Mouse (Mus musculus) CH12.LX (cell line): Measurements from ENCODE around the gene Msmp. TPM values are rescaled to one million over a fixed set of nuclear protein-coding genes. Genes with fewer than 3 reads are reported as not detected.

Experiments used
- DNase-seq: peaks from one replicate; pipeline ENCODE4 v3.0.0-alpha.2; 2013; ENCODE audit errors: extremely low read depth
- H3K27ac ChIP-seq: 2 replicates; pipeline ENCODE4 v1.5.1; 2012; ENCODE audit warnings: low read depth, mild to moderate bottlenecking, control low read depth, moderate library complexity; ENCODE audit not compliant: insufficient read depth
- H3K27me3 ChIP-seq: replicated peaks from 2 replicates; pipeline ENCODE3; 2012; ENCODE audit warnings: inconsistent platforms
- H3K36me3 ChIP-seq, 2 experiments: replicated peaks in 1 of 2; 2 replicates each; pipeline versions ENCODE3 to v1.6.1; 2012; ENCODE audit warnings: inconsistent platforms in 1 of 2, low read length in 1 of 2, mild to moderate bottlenecking in 1 of 2, mixed read lengths in 1 of 2, moderate library complexity in 1 of 2; ENCODE audit not compliant: control insufficient read depth in 1 of 2, insufficient read depth in 1 of 2
- H3K4me1 ChIP-seq, 2 experiments: 2 replicates each; pipeline ENCODE4 v1.6.1; 2012; ENCODE audit warnings: inconsistent platforms in 1 of 2, moderate library complexity in 1 of 2; ENCODE audit not compliant: insufficient read depth in 2 of 2, control insufficient read depth in 1 of 2
- H3K4me2 ChIP-seq: 2 replicates; pipeline ENCODE4 v1.6.1; 2012; ENCODE audit warnings: low read depth, mild to moderate bottlenecking, control low read depth; ENCODE audit not compliant: poor library complexity, insufficient read depth, severe bottlenecking
- H3K4me3 ChIP-seq, 3 experiments: fragments of 150-350 bp in 1 of 3; sonication (generic) in 1 of 3; replicated peaks in 1 of 3; 2 replicates each; pipeline versions ENCODE3 to v1.5.1; 2011 to 2012; ENCODE audit warnings: low read depth in 2 of 3, low read length in 2 of 3, mild to moderate bottlenecking in 2 of 3, moderate library complexity in 2 of 3, control low read depth in 1 of 3, improper control_type of control experiment in 1 of 3, inconsistent platforms in 1 of 3, mixed read lengths in 1 of 3; ENCODE audit not compliant: poor library complexity in 1 of 3
- H3K79me2 ChIP-seq: replicated peaks from 2 replicates; pipeline ENCODE4 v1.6.1; 2012; ENCODE audit warnings: mild to moderate bottlenecking, moderate library complexity; ENCODE audit not compliant: control insufficient read depth, poor library complexity, insufficient read depth, severe bottlenecking; ENCODE audit errors: extremely low read depth
- H3K9ac ChIP-seq: 2 replicates; pipeline ENCODE4 v1.6.1; 2012; ENCODE audit warnings: low read depth, mild to moderate bottlenecking, control low read depth, moderate library complexity; ENCODE audit not compliant: insufficient read depth
- H3K9me3 ChIP-seq: replicated peaks from 2 replicates; pipeline ENCODE3; 2012; ENCODE audit warnings: low read length, inconsistent platforms, mixed read lengths
- BHLHE40 ChIP-seq: IDR thresholded peaks from 2 replicates; pipeline ENCODE4 v1.6.1; 2011; ENCODE audit warnings: mild to moderate bottlenecking, low read depth, low read length, improper control_type of control experiment
- CTCF ChIP-seq, 2 experiments: IDR thresholded peaks in 1 of 2; conservative IDR thresholded peaks in 1 of 2; 2 replicates each; pipeline ENCODE4 v1.5.1; 2011 to 2012; ENCODE audit warnings: low read depth in 2 of 2, low read length in 2 of 2, improper control_type of control experiment in 1 of 2, inconsistent platforms in 1 of 2, mild to moderate bottlenecking in 1 of 2, moderate library complexity in 1 of 2
- E2F4 ChIP-seq: IDR thresholded peaks from 2 replicates; pipeline ENCODE4 v1.6.1; 2011; ENCODE audit warnings: low read depth, low read length, improper control_type of control experiment; ENCODE audit not compliant: insufficient replicate concordance
- ELF1 ChIP-seq: IDR thresholded peaks from 2 replicates; pipeline ENCODE4 v1.6.1; 2014; ENCODE audit warnings: low read depth, mild to moderate bottlenecking, inconsistent platforms, low read length, improper control_type of control experiment
- ETS1 ChIP-seq: conservative IDR thresholded peaks from 2 replicates; pipeline ENCODE4 v1.6.1; 2012; ENCODE audit warnings: low read depth, mild to moderate bottlenecking, inconsistent platforms, low read length, improper control_type of control experiment, moderate library complexity
- GABPA ChIP-seq: IDR thresholded peaks from 2 replicates; pipeline ENCODE4 v1.6.1; 2012; ENCODE audit warnings: low read depth, low read length, improper control_type of control experiment, inconsistent platforms; ENCODE audit not compliant: insufficient replicate concordance
- IRF4 ChIP-seq: IDR thresholded peaks from 2 replicates; pipeline ENCODE4 v1.6.1; 2014; ENCODE audit warnings: low read depth, mild to moderate bottlenecking, inconsistent platforms, low read length, improper control_type of control experiment
- KAT2A ChIP-seq: IDR thresholded peaks from 2 replicates; pipeline ENCODE4 v1.6.1; 2012; ENCODE audit warnings: low read length, improper control_type of control experiment, inconsistent platforms; ENCODE audit not compliant: insufficient replicate concordance
- MAFK ChIP-seq: IDR thresholded peaks from 2 replicates; pipeline ENCODE4 v1.6.1; 2011; ENCODE audit warnings: low read length, improper control_type of control experiment; ENCODE audit not compliant: insufficient replicate concordance
- MEF2A ChIP-seq: IDR thresholded peaks from 2 replicates; pipeline ENCODE4 v1.6.1; 2014; ENCODE audit warnings: low read depth, mild to moderate bottlenecking, inconsistent platforms, low read length, improper control_type of control experiment, borderline replicate concordance
- MXI1 ChIP-seq: IDR thresholded peaks from 2 replicates; pipeline ENCODE4 v1.6.1; 2011; ENCODE audit warnings: mild to moderate bottlenecking, low read depth, low read length, improper control_type of control experiment
- NRF1 ChIP-seq: IDR thresholded peaks from 2 replicates; pipeline ENCODE4 v1.6.1; 2014; ENCODE audit warnings: low read depth, mild to moderate bottlenecking, inconsistent platforms, low read length, improper control_type of control experiment, moderate library complexity
- POLR2AphosphoS2 ChIP-seq: IDR thresholded peaks from 2 replicates; pipeline ENCODE4 v1.6.1; 2011; ENCODE audit warnings: low read depth, low read length, improper control_type of control experiment
- UBTF ChIP-seq: IDR thresholded peaks from 2 replicates; pipeline ENCODE4 v1.6.1; 2012; ENCODE audit warnings: low read depth, mild to moderate bottlenecking, inconsistent platforms, low read length, improper control_type of control experiment, moderate library complexity
- ZMIZ1 ChIP-seq: IDR thresholded peaks from 2 replicates; pipeline ENCODE4 v1.6.1; 2012; ENCODE audit warnings: low read depth, mild to moderate bottlenecking, inconsistent platforms, low read length, improper control_type of control experiment
- ZNF384 ChIP-seq: IDR thresholded peaks from 2 replicates; pipeline ENCODE4 v1.6.1; 2012; ENCODE audit warnings: low read depth, low read length, improper control_type of control experiment, inconsistent platforms
- dilution Hi-C: fragments of 300-500 bp; cut with MboI; formaldehyde crosslinking; loops from 2 replicates; pipeline ENCODE4 v1.14.3; 2020; ENCODE audit warnings: low sequenced_read_pairs; ENCODE audit not compliant: extremely low pct_unique_long_range_greater_than_20kb, extremely low pct_ligation_motif_present
- in situ Hi-C: fragments of 300-500 bp; cut with MboI; formaldehyde crosslinking; loops from 3 replicates; pipeline ENCODE4 v1.14.3; 2019; ENCODE audit warnings: low sequenced_read_pairs, low pct_ligation_motif_present, low pct_unique_long_range_greater_than_20kb, mixed read lengths
- polyA plus RNA-seq: library from polyadenylated mRNA; unstranded; fragments of >175 nt; gene quantifications from 2 replicates; pipeline ENCODE4 v1.2.1, GENCODE M21; 2012; ENCODE audit warnings: low read depth; ENCODE audit not compliant: insufficient read length
- total RNA-seq, 2 experiments: library from RNA; depleted of rRNA; stranded (reverse); fragments of 300-350 nt in 1 of 2; fragments of >200 nt in 1 of 2; gene quantifications; 2 replicates each; pipeline ENCODE4 v1.2.3; 2012 to 2014

Gene Msmp
- total and polyA plus RNA-seq, 3 experiments, result 0.72 to 5.9 TPM; not detected in 1

GRCm38 (mm10) chr4:43612534-43612933 lies 28.2 kb upstream of the Msmp start:
- TF ChIP-seq BHLHE40, result no peak
- no peaks in the 10 kb centered on the region for H3K4me1 ChIP-seq
- peaks cover 30% of the 10 kb centered on the region for H3K27me3 ChIP-seq
- no peaks in the 10 kb centered on the region for H3K79me2 ChIP-seq
- dilution Hi-C loops, result no loop called here
- no peak overlapping the region for H3K27ac ChIP-seq
- no peak for DNase-seq
- H3K4me2 ChIP-seq, result no peak overlapping the region
- H3K9ac ChIP-seq, result no peak overlapping the region
- H3K36me3 ChIP-seq, result no peaks in the 10 kb centered on the region
- no peak overlapping the region for H3K4me3 ChIP-seq
- no peaks in the 10 kb centered on the region for H3K9me3 ChIP-seq
- in situ Hi-C loops, result no loop called here

GRCm38 (mm10) chr4:43604751-43605685 lies 20.7 kb upstream of the Msmp start:
- H3K36me3 ChIP-seq, result no peaks in the 10 kb centered on the region
- no peak overlapping the region for H3K9ac ChIP-seq
- H3K79me2 ChIP-seq, result no peaks in the 10 kb centered on the region
- no peak overlapping the region for H3K27ac ChIP-seq
- no peak overlapping the region for H3K4me2 ChIP-seq
- dilution Hi-C loops (no loop called here), in situ Hi-C loops (no loop called here)
- no peaks in the 10 kb centered on the region for H3K4me1 ChIP-seq
- TF ChIP-seq IRF4 (no peak), MXI1 (no peak), ZNF384 (no peak), GABPA (no peak), ELF1 (no peak), ETS1 (no peak), NRF1 (no peak), MEF2A (no peak), BHLHE40 (no peak), ZMIZ1 (no peak), POLR2AphosphoS2 (no peak), MAFK (no peak), E2F4 (no peak), KAT2A (no peak), UBTF (no peak), CTCF (conservative IDR thresholded peaks at IDR 0.05 in 1 of 2, IDR thresholded peaks at IDR 0.05 in 1 of 2; ENCODE audit: low read depth in 2 of 2, low read length in 2 of 2) (no peak)
- H3K4me3 ChIP-seq, result no peak overlapping the region
- DNase-seq, result no peak
- peaks cover 37% of the 10 kb centered on the region for H3K27me3 ChIP-seq
- H3K9me3 ChIP-seq, result no peaks in the 10 kb centered on the region
